Mouse (Mus musculus): ENCODE measurements at regions not wholly inside any gene's neighbourhood (a gene's known extent, or its start where the extent isn't known, plus 50 kb on each side); places are given as distances from the start of the nearest gene placed in this dataset.

DNA sequence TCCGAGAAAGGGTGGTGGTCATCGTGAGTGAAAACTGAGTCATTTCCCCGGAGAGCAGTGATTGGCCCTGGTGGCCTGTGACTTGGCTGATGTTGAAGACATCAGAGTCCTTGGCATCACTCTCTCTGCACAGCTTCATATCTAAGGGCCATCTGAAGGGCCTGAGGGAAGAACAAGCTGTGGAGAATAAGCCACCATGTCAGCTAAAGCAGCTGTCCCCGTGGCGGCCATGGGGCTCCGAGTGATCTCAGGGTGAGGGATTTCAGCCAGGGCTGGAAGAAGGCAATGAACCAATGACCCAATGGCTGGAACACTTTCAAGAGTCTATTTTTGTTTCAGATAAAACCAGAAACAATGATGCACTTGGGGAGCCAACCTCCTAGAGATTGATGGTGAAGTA, 62.2 kb downstream of the Ttc32 start:
- DNase-seq (ENCODE audit: low spot score in 2 of 2) = no peak

DNA sequence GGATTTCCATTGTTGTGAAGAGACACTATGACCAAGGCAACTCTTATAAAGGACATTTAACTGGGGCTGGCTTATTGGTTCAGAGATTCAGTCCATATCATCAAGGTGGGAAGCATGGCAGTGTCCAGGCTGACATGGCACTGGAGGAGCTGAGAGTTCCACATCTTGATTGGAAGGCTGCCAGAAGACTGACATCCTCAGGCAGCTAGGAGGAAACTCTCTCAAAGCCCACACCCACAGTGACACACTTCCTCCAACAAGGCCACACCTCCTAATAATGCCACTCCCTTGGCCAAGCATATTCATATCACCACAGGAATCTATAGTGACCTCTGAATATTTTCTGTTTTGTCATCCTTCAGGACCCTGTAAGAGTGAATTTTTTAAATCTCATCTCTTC, 65.3 kb downstream of the Ttc32 start:
- no peak for DNase-seq (ENCODE audit: low spot score in 2 of 2)

DNA sequence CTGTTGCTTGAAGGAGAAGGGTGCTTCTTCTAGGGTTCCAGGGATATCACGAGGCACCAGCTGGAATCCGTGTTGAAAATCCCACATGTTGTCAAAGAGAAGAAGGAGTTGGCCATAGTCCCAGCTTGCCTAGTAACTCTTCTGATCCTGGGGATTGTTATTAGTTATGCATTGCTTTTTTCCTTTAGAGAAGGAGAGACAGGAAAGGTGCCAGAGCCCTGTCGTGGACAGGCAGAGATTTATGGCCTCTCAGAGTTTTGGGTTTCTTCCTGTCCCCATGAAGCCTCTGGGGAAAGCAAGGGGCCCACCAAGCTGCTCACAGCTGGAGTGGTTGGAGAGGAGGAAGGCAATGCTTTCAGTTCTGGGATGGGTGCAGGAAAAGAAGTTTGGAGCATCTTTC, 76.6 kb downstream of the Ttc32 start:
- DNase-seq (ENCODE audit: low spot score in 2 of 2) = no peak

DNA sequence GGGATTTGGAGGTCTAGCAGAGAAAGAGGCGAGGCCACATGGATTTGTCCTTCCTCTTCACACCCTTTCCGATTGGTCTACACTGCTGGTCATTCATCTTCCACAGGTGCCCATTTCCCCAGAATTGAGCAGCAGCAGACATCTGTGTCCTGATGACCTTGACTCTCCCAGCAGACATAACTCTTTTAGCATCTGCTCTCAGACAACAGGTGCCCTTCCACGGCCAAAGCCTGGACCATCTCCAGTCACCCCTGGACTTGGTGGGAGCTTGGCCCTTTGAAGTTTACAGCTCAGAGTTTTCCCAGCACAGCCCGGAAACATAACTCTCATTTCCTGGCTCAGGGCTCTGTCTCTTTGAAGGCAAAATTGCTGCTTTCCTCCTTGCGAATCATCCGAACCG, 80.0 kb downstream of the Ttc32 start:
- DNase-seq (ENCODE audit: low spot score in 2 of 2) = no peak

DNA sequence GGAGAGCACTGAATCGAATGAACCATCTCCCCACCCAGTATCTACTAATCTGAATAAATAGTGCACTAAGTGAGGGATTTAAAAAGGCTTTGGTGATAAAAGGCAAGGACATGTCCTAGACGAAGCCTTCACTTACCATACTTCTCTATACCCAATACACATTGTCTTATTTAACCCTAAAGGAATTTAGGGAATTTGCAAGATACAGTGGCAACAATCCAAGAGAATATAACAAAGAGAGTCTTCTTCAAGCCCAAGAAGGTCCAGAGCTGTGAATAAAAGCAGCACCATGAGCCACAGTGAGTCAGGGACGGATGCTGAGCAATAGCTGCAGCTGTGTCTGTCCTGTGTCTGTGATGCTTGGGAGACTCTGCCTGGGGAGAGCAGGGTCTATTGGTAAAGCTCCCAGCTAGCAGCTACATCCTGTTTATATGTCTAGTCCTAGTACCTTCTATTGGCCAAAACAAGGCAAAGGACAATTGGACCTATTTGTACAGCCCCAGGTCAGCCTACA, 82.4 kb downstream of the Ttc32 start:
- no peak for DNase-seq (ENCODE audit: low spot score in 2 of 2)

DNA sequence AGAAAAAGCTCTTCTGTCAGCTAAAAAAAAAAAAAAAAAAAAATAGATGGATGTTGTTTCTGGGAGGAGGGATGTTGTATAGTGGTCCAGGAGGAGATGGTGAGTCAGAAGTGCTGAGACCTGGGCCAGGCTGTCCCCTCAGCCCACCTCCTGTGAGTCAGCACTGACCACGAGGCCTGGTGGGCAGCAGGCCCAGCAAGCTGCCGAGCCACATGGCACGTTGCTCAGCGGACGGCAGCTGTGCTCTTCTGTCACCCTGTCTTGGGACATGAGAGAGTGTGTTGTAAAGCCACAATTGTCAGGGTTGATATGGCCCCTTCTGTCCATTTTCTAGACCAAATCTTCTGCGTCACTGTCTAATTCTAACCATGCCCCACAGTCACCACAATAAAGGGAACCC, 83.9 kb downstream of the Ttc32 start:
- DNase-seq (ENCODE audit: low spot score in 2 of 2) = peak in 1 of 2 experiments; percentile 49

DNA sequence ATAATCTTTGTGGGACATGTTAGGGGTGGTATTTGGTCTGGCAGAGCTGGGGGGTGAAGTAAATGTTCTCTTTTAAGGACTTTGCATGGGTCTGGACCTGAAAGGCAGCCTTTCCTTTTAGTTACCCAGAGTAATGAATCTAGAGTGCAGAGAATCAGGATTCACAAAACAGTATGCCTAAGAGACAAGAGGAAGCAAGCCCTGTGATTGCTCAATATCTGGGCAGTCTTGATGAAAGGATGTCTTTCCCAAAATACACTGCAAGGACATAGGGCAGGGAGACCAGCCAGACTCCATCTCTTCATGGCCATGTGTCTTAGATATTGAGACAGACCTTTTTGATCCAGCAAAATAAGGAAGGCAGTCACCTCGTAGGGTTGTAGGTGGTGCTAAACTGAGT, 84.3 kb downstream of the Ttc32 start:
- no peak for DNase-seq (ENCODE audit: low spot score in 2 of 2)

DNA sequence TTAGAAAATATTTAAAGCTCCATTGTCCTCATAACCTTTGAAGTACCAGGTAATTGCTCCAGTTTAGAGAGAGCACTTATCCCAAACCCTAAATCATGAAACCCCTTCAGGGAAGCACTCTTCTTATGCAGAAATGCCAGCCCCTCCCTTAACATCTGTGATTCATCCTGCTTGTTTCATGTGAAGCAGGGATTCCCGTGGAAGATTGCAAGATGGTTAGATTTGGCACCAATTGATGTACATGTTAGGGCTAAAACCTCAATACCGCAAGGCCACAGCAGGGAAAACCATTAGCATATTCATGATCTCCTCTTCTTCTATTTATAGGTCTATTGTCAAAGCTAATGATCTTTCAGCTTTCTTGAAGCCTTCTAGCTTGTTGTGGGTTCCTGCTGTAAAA, 88.8 kb downstream of the Ttc32 start:
- no peak for DNase-seq (ENCODE audit: low spot score in 2 of 2)

DNA sequence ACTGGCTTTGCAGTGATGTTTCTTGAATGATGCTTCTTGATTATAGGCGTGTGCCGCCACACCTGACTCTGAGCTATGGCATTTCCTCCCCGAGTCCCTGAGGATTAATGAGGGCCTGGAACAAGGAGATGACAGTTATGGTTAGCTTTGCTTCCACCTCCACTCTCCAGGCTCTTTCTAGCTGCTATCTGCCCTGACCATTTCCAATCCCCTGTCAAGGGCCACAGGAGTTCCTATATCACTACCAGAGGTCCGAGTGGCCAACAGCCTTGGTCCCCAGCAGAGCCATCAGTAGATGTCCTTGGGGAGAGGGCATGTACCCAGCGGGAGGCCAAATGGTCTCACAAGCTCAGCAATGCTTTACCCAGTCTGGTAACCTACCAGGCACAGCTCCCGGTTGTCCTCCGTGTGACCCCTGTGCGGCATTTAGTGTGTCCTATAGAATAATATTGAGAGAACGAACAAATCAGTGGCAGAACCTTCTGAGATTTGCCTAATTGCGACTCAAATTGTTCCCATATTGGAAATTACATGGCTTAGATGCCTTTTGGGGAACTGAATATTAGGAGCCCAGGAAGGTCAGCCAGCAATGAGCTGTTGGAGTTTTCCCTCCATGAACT, 98.2 kb downstream of the Ttc32 start:
- DNase-seq (ENCODE audit: low spot score in 2 of 2) = no peak

DNA sequence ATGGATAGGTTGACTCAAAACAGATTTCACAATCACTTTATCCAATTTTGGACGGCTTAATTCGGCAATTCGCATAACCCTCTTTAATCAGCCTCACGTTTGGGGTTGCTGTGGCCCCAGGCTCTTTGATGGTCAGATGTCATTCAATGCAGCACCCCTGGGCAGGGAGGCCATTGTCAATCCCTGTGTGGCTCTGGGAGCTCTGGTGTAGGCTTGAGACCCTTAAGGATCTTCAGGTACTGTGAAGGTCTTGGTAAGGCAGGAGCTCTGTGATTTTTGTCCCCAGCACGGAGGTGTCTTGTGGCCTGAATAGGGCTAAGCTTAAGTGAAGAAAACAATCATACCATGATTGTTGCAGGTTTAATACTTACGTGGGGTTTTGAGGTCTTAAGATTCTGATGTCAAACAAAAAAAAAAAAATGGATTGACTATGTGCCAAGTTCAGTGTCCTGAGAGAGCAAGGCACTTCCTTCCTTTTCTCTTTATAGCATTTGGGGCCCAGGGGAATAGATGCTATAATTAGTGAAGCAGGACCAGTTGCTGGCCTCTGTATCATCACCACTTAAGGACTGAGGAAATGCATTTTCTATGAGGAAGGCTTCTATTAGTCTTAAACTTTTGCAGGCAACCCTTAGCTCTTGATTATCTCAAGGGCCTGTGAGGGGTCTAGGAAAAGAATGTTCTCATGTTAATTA, 98.9 kb downstream of the Ttc32 start:
- no peak for DNase-seq (ENCODE audit: low spot score in 2 of 2)

DNA sequence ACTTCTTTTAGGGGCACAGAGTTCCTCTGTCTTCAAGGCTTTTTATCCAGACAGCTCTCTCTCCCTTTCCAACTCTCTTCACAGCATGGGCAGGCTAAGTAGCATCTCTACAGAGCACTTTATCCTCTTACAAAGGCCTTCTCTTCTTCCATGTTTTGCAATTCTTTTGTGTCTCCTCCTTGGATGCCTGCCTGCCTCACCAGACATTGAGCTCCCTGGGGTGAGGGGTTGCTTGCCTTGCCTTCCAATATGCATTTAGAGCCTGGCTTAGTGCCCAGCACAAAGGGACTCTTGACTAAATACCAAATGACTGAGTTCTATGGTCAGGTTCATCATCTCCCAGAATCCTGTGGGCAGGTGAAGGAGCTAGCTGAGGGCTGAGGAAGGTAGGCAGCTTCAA, 102.8 kb downstream of the Ttc32 start:
- peak in 1 of 2 experiments; percentile 14 for DNase-seq (ENCODE audit: low spot score in 2 of 2)

DNA sequence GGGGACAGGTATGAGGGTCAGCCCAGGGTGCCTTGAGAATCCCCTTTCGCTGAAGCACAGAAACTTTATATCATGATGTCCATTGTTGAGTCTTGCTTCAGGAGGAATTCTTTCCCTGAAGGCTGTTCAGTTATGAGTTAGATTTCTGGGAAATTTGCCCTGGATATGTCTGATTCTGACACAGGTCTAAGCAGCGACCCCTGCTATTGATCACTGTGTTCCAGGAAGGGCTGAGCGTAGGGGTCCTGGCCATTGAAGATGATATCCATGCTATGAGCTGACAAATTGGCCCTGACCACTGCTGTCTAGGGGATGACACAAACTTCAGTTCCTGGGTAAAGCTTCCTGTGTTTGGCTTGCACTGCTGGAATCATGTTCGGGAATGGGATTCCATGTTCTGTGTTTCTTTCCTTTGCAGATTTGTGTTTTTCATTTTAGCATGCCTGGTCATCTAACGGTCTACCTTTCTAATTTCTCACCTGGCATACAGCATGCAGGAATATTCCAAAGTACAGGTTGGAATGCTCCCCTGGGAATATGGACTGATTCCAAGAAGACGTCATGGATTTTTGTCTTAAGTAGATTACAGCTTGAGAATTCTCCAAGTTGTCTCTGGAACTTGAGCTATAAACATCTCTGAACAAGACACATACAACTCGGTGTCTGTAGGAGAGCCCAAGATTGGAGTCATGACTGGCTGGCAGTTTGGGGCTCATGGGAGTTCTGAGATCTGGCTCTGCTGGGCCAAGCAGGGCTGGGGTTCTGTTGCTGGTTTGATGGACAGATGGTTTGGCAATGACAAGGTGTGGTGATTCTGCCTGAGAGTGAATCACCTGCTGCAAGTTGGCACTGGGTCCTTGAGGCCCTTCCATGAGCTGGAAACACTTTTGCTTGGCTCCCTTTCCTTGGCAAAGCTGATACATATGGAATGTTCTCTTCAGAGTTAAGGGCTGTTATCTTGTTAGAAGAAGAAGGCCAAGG, 104.4 kb downstream of the Ttc32 start:
- no peak for DNase-seq (ENCODE audit: low spot score in 2 of 2)

DNA sequence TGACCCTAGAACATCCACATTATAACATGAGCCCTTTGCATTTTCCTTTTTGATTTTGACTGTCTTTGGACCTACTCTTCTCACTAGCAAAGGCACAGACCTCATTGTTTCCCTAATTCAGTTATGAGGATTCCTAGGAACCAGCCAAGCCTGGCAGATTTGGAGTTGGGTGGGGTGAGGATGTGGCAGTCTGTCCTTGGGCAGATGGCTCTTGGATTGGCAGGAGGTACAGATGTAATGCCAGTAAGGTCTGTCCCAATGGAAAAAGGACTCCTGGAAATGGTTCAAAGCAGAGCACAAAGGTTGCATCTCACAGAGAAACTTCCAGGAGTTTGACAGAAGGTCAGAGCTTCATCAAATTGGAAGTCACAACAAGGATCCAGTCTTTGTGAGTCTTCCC, 121.2 kb downstream of the Ttc32 start:
- no peak for DNase-seq (ENCODE audit: low spot score in 2 of 2)

DNA sequence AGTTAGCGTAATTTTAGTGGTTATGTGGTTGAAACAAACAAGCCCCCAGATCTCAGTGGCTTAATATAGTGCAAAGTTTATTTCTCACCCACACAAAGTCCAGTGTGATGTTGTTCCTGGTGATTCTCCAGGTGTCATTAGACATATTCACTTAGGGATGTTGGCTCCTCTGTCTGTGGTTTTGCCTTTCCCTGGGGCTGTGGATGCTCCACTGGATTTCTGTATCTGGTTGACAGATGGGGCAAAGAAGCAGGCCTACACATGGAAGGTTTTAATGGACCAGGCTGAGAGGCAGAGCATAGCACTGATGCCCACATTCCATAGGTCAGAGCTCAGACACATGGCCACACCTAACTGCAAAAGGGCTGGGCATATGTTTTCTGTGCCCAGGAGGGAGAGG, 121.6 kb downstream of the Ttc32 start:
- no peak for DNase-seq (ENCODE audit: low spot score in 2 of 2)

DNA sequence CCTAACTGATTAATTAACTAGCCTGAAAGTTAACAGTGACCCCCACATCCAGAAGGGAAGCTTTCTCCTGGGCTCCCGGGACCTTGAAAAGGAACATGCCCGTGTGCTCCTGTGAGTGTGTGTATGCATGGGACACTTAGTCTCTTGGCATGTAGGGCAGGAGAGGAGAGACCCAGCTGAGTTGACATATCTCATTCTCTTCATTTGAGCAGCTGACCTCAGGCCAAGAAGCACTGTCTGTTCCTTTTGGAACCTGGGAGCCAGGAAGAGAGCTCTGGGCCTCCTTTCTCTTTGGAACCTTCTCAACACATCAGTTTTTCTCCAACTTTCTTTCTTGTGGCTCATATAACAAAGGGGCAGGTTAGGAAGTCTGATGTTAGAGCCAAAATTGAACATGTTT, 124.7 kb downstream of the Ttc32 start:
- DNase-seq (ENCODE audit: low spot score in 2 of 2) = no peak

DNA sequence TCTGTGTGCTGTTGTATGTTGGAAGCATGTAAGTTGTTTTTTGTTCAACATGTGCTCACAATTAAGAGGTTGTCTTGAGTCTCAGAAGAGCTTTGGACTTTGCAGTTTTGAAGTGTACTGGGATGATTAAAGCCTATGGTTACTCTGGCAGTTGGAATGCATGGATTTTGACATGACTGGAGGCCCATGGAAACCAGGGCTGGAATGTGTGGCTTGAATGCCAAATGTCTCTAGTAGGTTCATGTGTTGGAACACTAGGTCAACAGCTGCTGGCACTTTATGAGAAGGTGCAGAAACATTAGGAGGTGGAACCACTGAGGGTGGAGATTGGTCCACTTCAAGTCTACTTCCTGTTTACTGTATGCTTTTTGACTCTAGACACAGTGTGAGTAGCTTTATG, 127.0 kb downstream of the Ttc32 start:
- DNase-seq (ENCODE audit: low spot score in 2 of 2) = no peak

DNA sequence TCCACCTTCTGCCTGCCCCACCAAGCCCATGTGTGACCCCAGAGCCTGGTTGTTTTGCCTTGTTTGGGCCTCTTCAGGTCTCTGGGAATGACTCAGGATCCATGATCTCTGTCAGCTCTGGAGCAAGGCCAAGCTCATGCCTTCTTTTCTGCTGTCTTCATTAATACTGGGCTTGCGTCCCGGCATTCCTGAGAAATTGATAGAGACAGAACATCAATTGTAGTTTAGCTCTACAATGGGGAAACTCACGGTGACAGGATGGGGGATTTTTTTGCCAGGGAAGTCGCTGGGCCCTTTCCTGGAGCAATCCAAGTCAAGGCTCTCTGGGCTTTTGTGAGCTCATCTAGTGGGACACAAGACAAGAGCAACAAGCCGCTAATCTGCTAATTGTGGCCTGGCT, 129.0 kb downstream of the Ttc32 start:
- DNase-seq (ENCODE audit: low spot score in 2 of 2) = no peak

DNA sequence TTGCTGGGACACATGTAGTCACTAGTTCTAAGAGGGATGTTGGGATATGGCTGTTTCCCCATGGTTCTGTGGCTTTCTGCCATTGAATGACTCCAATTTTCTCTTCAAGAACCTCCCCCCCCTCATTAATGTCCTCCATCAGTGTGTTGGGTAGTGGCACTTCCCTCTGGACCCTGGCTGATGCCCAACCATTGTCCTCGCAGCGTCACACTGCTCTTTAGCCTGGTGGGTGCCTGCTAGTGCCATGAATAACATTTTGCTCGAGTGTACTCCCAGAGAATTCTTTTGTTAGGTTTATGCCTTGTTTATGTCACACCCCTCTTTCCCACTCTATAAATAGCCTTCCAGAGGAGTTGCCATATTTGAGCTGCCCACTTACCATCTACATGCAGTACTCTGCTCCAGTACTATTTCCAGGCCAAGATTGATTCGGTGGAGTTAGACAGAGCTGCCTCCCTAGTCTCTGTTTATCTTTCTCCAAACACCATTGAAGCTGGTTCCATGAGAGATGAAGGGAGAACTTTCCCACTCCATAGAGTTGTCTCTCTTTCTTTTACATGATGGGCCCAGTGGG, 135.7 kb downstream of the Ttc32 start:
- no peak for DNase-seq (ENCODE audit: low spot score in 2 of 2)

DNA sequence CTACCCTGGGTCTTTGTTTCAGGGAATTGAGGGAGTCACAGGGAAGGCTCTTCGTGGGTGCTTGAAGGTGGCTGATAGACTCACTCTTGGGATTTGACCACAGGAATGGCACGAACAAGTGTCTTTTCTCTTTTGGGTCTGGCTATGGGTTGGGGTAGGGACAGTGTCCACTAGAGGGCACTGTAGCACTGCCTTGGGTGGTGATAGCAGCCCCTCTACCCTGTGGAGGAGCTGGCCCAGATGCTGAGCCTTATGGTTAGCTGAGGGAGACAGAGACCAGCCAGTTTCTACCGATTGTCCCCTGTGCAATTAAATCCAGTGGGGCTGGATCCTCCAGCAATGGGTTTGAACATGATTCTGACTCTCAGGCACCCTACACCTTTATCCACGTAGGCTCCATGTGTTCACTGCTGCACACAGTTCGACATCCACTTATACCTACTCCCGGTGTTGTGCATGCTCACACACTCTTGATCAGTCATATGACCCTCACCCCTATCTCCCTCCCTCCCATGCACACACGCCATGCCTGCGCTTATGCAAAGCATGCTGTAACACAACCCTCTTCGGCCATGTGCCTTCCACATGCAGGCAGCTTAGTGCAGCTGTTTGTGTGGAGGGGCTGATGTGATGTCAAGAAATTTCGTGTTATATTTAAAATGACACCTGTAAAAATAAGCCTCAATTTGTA, 136.6 kb downstream of the Ttc32 start:
- DNase-seq (ENCODE audit: low spot score in 2 of 2) = peak in 1 of 2 experiments; percentile 61

DNA sequence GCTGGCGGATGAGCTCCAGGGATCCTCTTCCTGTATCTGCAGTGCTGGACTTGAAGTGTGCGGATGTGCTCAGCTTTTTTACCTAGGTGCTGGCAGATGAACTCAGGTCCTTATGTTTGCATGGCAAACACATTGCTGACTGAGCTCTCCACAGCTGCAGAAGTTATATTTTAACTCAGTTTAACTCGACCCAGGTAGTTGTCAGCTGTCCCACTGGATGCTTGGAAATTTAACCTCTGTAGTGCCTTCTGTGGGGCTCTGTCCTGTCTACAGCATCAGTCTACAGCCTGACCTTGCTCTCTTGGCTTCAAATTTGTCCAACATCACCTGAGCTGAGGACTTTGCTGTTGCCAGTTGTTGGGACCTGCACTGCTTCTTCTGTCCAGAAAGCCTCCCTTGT, 139.2 kb downstream of the Ttc32 start:
- DNase-seq (ENCODE audit: low spot score in 2 of 2) = no peak

DNA sequence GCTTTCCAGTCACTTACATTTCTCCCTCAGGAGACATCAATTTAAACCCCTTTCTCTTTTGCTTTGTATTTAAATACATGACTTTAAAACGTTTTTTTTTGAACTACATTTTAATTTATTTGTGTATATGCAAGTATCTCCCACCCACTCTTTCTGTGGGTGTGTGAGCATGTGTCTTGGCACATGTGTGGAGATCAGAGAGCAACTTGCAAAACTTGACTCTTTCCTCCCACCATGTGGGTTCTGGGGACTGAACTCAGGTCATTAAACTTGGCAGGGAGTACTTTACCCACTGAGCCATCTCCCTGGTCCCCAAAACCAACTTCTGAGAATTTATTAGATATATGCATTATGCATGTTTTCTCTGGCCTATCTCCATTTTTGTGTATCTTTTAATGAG, 143.9 kb downstream of the Ttc32 start:
- DNase-seq (ENCODE audit: low spot score in 2 of 2) = no peak

DNA sequence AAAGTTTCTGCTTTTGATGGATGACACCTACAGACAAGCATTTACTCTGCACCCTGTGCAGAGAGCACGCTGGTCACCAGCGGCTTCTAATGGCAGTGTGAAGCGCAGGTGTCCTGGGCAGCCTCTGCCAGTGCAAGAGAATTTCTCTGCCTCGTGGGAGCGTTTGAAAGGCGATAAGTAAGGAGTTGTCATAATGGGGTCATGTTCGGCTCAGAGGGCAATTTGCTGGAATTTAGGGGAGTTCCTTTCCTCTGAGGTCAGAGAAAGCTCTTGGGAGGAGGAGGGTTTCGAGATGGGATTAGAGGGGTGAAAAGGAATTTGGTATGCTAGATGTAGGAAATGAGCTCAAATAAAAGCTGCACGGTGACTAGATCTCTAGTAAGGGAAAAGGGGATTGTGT, 144.5 kb downstream of the Ttc32 start:
- DNase-seq (ENCODE audit: low spot score in 2 of 2) = no peak

Measured in cerebellum, postnatal 4 days (tissue).